8 mouse cellular contexts compared by ENCODE assay signal in the genomic region with DNA sequence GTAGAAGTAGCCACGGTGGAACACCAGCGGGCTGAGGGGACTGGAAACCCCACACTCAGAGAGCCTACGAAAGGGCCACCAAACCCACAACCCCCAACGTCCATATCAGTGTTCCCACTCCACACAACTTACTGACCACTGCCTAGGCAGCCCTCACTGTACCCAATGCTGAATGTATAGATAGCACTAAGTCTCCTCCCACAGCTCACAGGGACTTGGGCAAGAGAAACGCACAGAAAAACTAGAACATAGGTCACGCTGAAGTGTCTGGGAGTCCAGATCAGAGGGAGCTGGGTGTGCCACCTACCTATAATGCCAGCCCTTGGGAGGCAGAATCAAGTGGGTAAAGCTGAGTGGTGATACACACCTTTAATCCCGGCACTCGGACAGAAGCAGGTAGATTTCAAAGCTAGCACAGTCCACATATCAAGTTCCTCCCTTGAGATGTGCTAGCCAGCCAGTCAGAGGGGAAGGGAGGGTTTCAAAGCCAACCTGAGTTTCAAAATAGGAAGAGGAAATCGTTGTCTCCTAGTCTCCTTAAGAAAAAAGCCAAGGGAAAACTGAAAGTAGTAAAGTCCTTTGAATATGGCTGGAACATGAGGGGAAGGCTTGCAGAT. TPM values are rescaled to one million over a fixed set of nuclear protein-coding genes. Genes with fewer than 3 reads are reported as not detected.
DNase-seq lines count a peak whose midpoint lies in the region; ATAC-seq and TF ChIP-seq lines count a peak whose summit lies in the region.

No protein-coding gene starts in this region.

- peaks cover 4% of the 10 kb centered on the region for H3K4me1 ChIP-seq in heart, adult 2 months (ENCODE audit: control insufficient read depth, insufficient read depth, low read length)
- H3K4me1 ChIP-seq in limb, embryonic 10.5 days, result peaks cover 30% of the 10 kb centered on the region
- H3K4me1 ChIP-seq in midbrain, embryonic 13.5 days (replicated peaks), result peaks cover 41% of the 10 kb centered on the region

- H3K27me3 ChIP-seq in heart, adult 2 months (ENCODE audit: control insufficient read depth, insufficient read depth, low read length), result no peaks in the 10 kb centered on the region
- H3K27me3 ChIP-seq in limb, embryonic 10.5 days (ENCODE audit: low read depth, poor library complexity, severe bottlenecking), result no peaks in the 10 kb centered on the region
- H3K27me3 ChIP-seq in midbrain, embryonic 13.5 days, result no peaks in the 10 kb centered on the region

- TF ChIP-seq EP300 in heart, adult 2 months (IDR thresholded peaks at IDR 0.05; ENCODE audit: insufficient read depth, low read depth, low read length), result no peak

- peak overlapping the region; percentile 79 for H3K4me2 ChIP-seq in midbrain, embryonic 13.5 days (replicated peaks)

- no peak overlapping the region for H3K9ac ChIP-seq in heart, adult 2 months (ENCODE audit: low read depth, low read length)
- H3K9ac ChIP-seq in midbrain, embryonic 13.5 days (replicated peaks), result peak overlapping the region; percentile 76; the same call in 1 of the 2 replicates

- peak; percentile 44 for ATAC-seq in erythroid progenitor cell, adult 5-6 weeks (replicated peaks; ENCODE audit: low FRiP score, poor library complexity, severe bottlenecking)
- ATAC-seq in midbrain, embryonic 13.5 days, result no peak

- H3K27ac ChIP-seq in heart, adult 2 months, result peak overlapping the region; percentile 64
- H3K27ac ChIP-seq in limb, embryonic 10.5 days, result no peak overlapping the region
- no peak overlapping the region for H3K27ac ChIP-seq in midbrain, embryonic 13.5 days

- intact Hi-C loops in heart, adult 2 months (cut with DNase I), result no loop called here

- H3K9me3 ChIP-seq in limb, embryonic 10.5 days (replicated peaks), result no peaks in the 10 kb centered on the region
- no peaks in the 10 kb centered on the region for H3K9me3 ChIP-seq in midbrain, embryonic 13.5 days

- peak in 1 of 2 experiments; percentile 22 for DNase-seq in heart, adult 2 months
- DNase-seq in heart, adult 8-10 months (ENCODE audit: low spot score), result no peak
- no peak for DNase-seq in limb, embryonic 10.5 days (ENCODE audit: low spot score)
- DNase-seq in cerebellum, postnatal 25 days, result no peak
- DNase-seq in cerebellum, adult 9-11 months, result no peak
- no peak for DNase-seq in thymus, adult 18-20 months

- H3K36me3 ChIP-seq in heart, adult 2 months (ENCODE audit: control insufficient read depth, insufficient read depth, low read length), result no peaks in the 10 kb centered on the region
- H3K36me3 ChIP-seq in limb, embryonic 10.5 days, result 0 out of 2 replicates have a peak, but pooled peaks cover 7% of the 10 kb centered on the region
- peaks cover 13% of the 10 kb centered on the region; the same call in 1 of the 2 replicates for H3K36me3 ChIP-seq in midbrain, embryonic 13.5 days

- H3K4me3 ChIP-seq in heart, adult 2 months, result peak overlapping the region; percentile 71
- H3K4me3 ChIP-seq in limb, embryonic 10.5 days, result 0 out of 2 replicates have a peak overlapping the region, but pooled peaks have one; percentile 78
- H3K4me3 ChIP-seq in midbrain, embryonic 13.5 days (replicated peaks), result peak overlapping the region; percentile 81

- no peak for TF ChIP-seq POLR2A in heart, adult 2 months (IDR thresholded peaks at IDR 0.05; ENCODE audit: insufficient read depth, low read depth, low read length)

- no peaks in the 10 kb centered on the region for H3K79me2 ChIP-seq in heart, adult 2 months (replicated peaks; ENCODE audit: control insufficient read depth, insufficient read depth, low read length)

- TF ChIP-seq CTCF in heart, adult 2 months (IDR thresholded peaks at IDR 0.05), result no peak

- 65% methylated on average over 9 of the region's 9 CpGs for WGBS in heart, adult 2 months
- 89% methylated on average over 9 of the region's 9 CpGs for WGBS in limb, embryonic 10.5 days
- 93% methylated on average over 9 of the region's 9 CpGs for WGBS in midbrain, embryonic 13.5 days

RNA-seq across cellular contexts. Expression of a gene that starts 1.9 kb away (rescaled TPM):
- total RNA-seq in heart, adult 2 months (2021), result 10 to 100 TPM; 12.9 to 15.2 TPM
- 6.6 and 12.4 TPM in 2 replicates for polyA plus RNA-seq in heart, adult 2 months (2012; rRNA removed)
- total RNA-seq in heart, adult 8-10 months (2022), result 10 to 100 TPM; 11.6 to 15.0 (median 13.4) TPM
- 51.9 and 59.1 TPM in 2 replicates for total RNA-seq in erythroid progenitor cell, adult 5-6 weeks (2015; ENCODE audit: low replicate concordance)
- total RNA-seq in erythroid progenitor cell, adult 5-6 weeks (2017; ENCODE audit: low replicate concordance), result 65.7 and 70.3 TPM in 2 replicates
- 2.2 and 2.3 TPM in 2 replicates for polyA plus RNA-seq in limb, embryonic 10.5 days (2016; fragmentation: Nextera tagmentation; extraction: Ambion mirVana)
- 2.4 and 3.5 TPM in 2 replicates for polyA plus RNA-seq in midbrain, embryonic 13.5 days (2015; fragmentation: Nextera tagmentation; extraction: Ambion mirVana)

RNA-seq across cellular contexts. Expression of a gene that starts 54.2 kb away (rescaled TPM):
- 1 to 10 TPM; 8.4 to 8.5 TPM for total RNA-seq in heart, adult 2 months (2021)
- 4.0 and 6.9 TPM in 2 replicates for polyA plus RNA-seq in heart, adult 2 months (2012; rRNA removed)
- total RNA-seq in heart, adult 8-10 months (2022), result 1 to 10 TPM; 6.3 to 8.9 (median 7.6) TPM
- total RNA-seq in erythroid progenitor cell, adult 5-6 weeks (2015; ENCODE audit: low replicate concordance), result 5.8 and 29.8 TPM in 2 replicates
- total RNA-seq in erythroid progenitor cell, adult 5-6 weeks (2017; ENCODE audit: low replicate concordance), result 9.4 and 12.6 TPM in 2 replicates
- 7.4 and 9.7 TPM in 2 replicates for polyA plus RNA-seq in limb, embryonic 10.5 days (2016; fragmentation: Nextera tagmentation; extraction: Ambion mirVana)
- 12.3 and 13.4 TPM in 2 replicates for polyA plus RNA-seq in midbrain, embryonic 13.5 days (2015; fragmentation: Nextera tagmentation; extraction: Ambion mirVana)
